Mouse (Mus musculus) ES-Bruce4 (cell line): ENCODE measurements around the gene Gsta2.

ENCODE experiments used
- CTCF ChIP-seq: IDR thresholded peaks from one replicate; pipeline ENCODE4 v1.8.1; 2011; ENCODE audit warnings: low read depth, low read length
- EP300 ChIP-seq: IDR thresholded peaks from 2 replicates; pipeline ENCODE4 v1.6.1; 2011; ENCODE audit warnings: low read depth, low read length; ENCODE audit not compliant: insufficient read depth
- POLR2A ChIP-seq: IDR thresholded peaks from one replicate; pipeline ENCODE4 v1.8.1; 2011; ENCODE audit warnings: low read length; ENCODE audit not compliant: insufficient read depth

GRCm38 (mm10) chr9:78355611-78356010 is at the start of gene Gsta2:
- TF ChIP-seq POLR2A (no peak), CTCF (no peak), EP300 (no peak)
